Comparison of ENCODE assay signal across 11 mouse cellular contexts in genomic region chr19:6284502-6284901, GRCm38 (mm10). TPM values are rescaled to one million over a fixed set of nuclear protein-coding genes. Genes with fewer than 3 reads are reported as not detected.
A peak's percentile ranks its signal among the peaks of the same experiment; 100 is the strongest.
DNase-seq lines count a peak whose midpoint lies in the region; ATAC-seq and TF ChIP-seq lines count a peak whose summit lies in the region.
"Had no signal": no experiment of that assay in that cellular context is flagged by ENCODE, and none has a peak within 500 bp of the region (broad histone marks: within the 10 kb centered on the region; RNA-seq: fewer than 3 reads in every experiment).

No protein-coding gene starts in this region.

- peak overlapping the region; percentile 52 for H3K9ac ChIP-seq in heart, adult 2 months (ENCODE audit: low read depth, low read length)
- peak overlapping the region; percentile 54 for H3K9ac ChIP-seq in heart, embryonic 12.5 days
- H3K9ac ChIP-seq in liver, embryonic 12.5 days, result peak overlapping the region; percentile 71

- no peak for TF ChIP-seq CTCF in heart, adult 2 months (IDR thresholded peaks at IDR 0.05)
- TF ChIP-seq CTCF in G1E (IDR thresholded peaks at IDR 0.05; ENCODE audit: low read depth, low read length), result no peak

- TF ChIP-seq EP300 in heart, adult 2 months (IDR thresholded peaks at IDR 0.05; ENCODE audit: insufficient read depth, low read depth, low read length), result 0 out of 2 replicates have a peak, but pooled peaks have one; percentile 54

- intact Hi-C loops in heart, adult 2 months (cut with DNase I), result no loop called here

- peaks cover 74% of the 10 kb centered on the region for H3K36me3 ChIP-seq in heart, adult 2 months (ENCODE audit: control insufficient read depth, insufficient read depth, low read length)
- peaks cover 94% of the 10 kb centered on the region for H3K36me3 ChIP-seq in G1E (replicated peaks)
- peaks cover 45% of the 10 kb centered on the region for H3K36me3 ChIP-seq in heart, embryonic 12.5 days
- peaks cover 95% of the 10 kb centered on the region for H3K36me3 ChIP-seq in liver, embryonic 12.5 days

- 24% methylated on average over 12 of the region's 12 CpGs for WGBS in heart, adult 2 months
- WGBS in heart, embryonic 12.5 days, result 12% methylated on average over 12 of the region's 12 CpGs
- WGBS in liver, embryonic 12.5 days (ENCODE audit: insufficient replicate concordance), result 10% methylated on average over 12 of the region's 12 CpGs

- H3K27me3 ChIP-seq in heart, adult 2 months (ENCODE audit: control insufficient read depth, insufficient read depth, low read length), result no peaks in the 10 kb centered on the region
- no peaks in the 10 kb centered on the region for H3K27me3 ChIP-seq in G1E (ENCODE audit: insufficient read depth, low read length)
- H3K27me3 ChIP-seq in heart, embryonic 12.5 days (replicated peaks), result no peaks in the 10 kb centered on the region
- no peaks in the 10 kb centered on the region for H3K27me3 ChIP-seq in liver, embryonic 12.5 days (replicated peaks)

- ATAC-seq in G1E (ENCODE audit: extremely low read depth, insufficient number of reproducible peaks, low FRiP score, poor library complexity, severe bottlenecking), result peak; percentile 76
- ATAC-seq in heart, embryonic 12.5 days (ENCODE audit: insufficient number of reproducible peaks, low FRiP score), result peak; percentile 83
- peak; percentile 80 for ATAC-seq in liver, embryonic 12.5 days
- ATAC-seq: activated CD4-positive, CD25-positive, alpha-beta regulatory T cell, adult 4 months had no signal

- no peaks in the 10 kb centered on the region for H3K9me3 ChIP-seq in G1E (replicated peaks)
- no peaks in the 10 kb centered on the region for H3K9me3 ChIP-seq in heart, embryonic 12.5 days (replicated peaks)
- no peaks in the 10 kb centered on the region for H3K9me3 ChIP-seq in liver, embryonic 12.5 days (replicated peaks)

- H3K4me3 ChIP-seq in heart, adult 2 months, result peak overlapping the region; percentile 9; the same call in 1 of the 2 replicates
- H3K4me3 ChIP-seq in G1E (ENCODE audit: low read depth, low read length), result peak overlapping the region; percentile 62; the same call in 1 of the 2 replicates
- peak overlapping the region; percentile 15 for H3K4me3 ChIP-seq in heart, embryonic 12.5 days
- peak overlapping the region; percentile 37 for H3K4me3 ChIP-seq in liver, embryonic 12.5 days

- peak overlapping the region; percentile 91 for H3K27ac ChIP-seq in heart, adult 2 months
- peak overlapping the region; percentile 92 for H3K27ac ChIP-seq in heart, embryonic 12.5 days (ENCODE audit: poor library complexity, severe bottlenecking)
- H3K27ac ChIP-seq in liver, embryonic 12.5 days, result peak overlapping the region; percentile 98

- peaks cover 56% of the 10 kb centered on the region for H3K4me1 ChIP-seq in heart, adult 2 months (ENCODE audit: control insufficient read depth, insufficient read depth, low read length)
- H3K4me1 ChIP-seq in G1E (ENCODE audit: insufficient read depth, low read depth, low read length), result peaks cover 97% of the 10 kb centered on the region
- peaks cover 92% of the 10 kb centered on the region for H3K4me1 ChIP-seq in heart, embryonic 12.5 days (replicated peaks)
- peaks cover 100% of the 10 kb centered on the region for H3K4me1 ChIP-seq in liver, embryonic 12.5 days

- H3K4me2 ChIP-seq in heart, embryonic 12.5 days, result peak overlapping the region; percentile 54
- peak overlapping the region; percentile 70 for H3K4me2 ChIP-seq in liver, embryonic 12.5 days

- peak; percentile 44; the same call in 1 of the 2 replicates for TF ChIP-seq POLR2A in heart, adult 2 months (IDR thresholded peaks at IDR 0.05; ENCODE audit: insufficient read depth, low read depth, low read length)

- peaks cover 2% of the 10 kb centered on the region for H3K79me2 ChIP-seq in heart, adult 2 months (replicated peaks; ENCODE audit: control insufficient read depth, insufficient read depth, low read length)

- peak in 1 of 2 experiments; percentile 62 for DNase-seq in heart, adult 2 months
- DNase-seq in heart, adult 8-10 months (ENCODE audit: low spot score), result no peak
- DNase-seq in G1E (ENCODE audit: low spot score) (peak; percentile 80), adipocyte (ENCODE audit: low spot score) (no peak)
- no peak for DNase-seq in lung, postnatal 4 days
- no peak for DNase-seq in cerebellum, adult 8-10 months
- DNase-seq: kidney, postnatal 4 days; right cerebral cortex, postnatal 14 days had no signal

RNA-seq across cellular contexts. Expression of gene Ehd1, which starts 8.0 kb away (rescaled TPM):
- total RNA-seq in heart, adult 2 months (2021), result 100 to 1,000 TPM in 1 of 2 experiments, 10 to 100 TPM in 1; 98.0 to 120 TPM
- polyA plus RNA-seq in heart, adult 2 months (2012; rRNA removed), result 111 and 142 TPM in 2 replicates
- total RNA-seq in heart, adult 8-10 months (2022), result 10 to 100 TPM; 88.7 to 99.1 (median 92.3) TPM
- 18.0 and 18.7 TPM in 2 replicates for total RNA-seq in G1E (2014; fragmentation: Nextera tagmentation)
- 22.0 and 23.3 TPM in 2 replicates for total RNA-seq in G1E (2017)
- 132 and 135 TPM in 2 replicates for polyA plus RNA-seq in G1E (2012)
- 87.0 and 88.7 TPM in 2 replicates for polyA plus RNA-seq in heart, embryonic 12.5 days (2016; fragmentation: Nextera tagmentation; extraction: Ambion mirVana)
- 85.4 and 91.9 TPM in 2 replicates for polyA plus RNA-seq in liver, embryonic 12.5 days (2016; fragmentation: Nextera tagmentation; extraction: Ambion mirVana)

RNA-seq across cellular contexts. Expression of gene Cdc42bpg, which starts 21.8 kb away (rescaled TPM):
- total RNA-seq in heart, adult 2 months (2021), result 10 to 100 TPM; 11.7 to 13.9 TPM
- 7.0 and 7.7 TPM in 2 replicates for polyA plus RNA-seq in heart, adult 2 months (2012; rRNA removed)
- total RNA-seq in heart, adult 8-10 months (2022), result 10 to 100 TPM; 14.7 to 17.1 (median 15.4) TPM
- 5.0 and 7.6 TPM in 2 replicates for total RNA-seq in G1E (2014; fragmentation: Nextera tagmentation)
- 2.0 and 2.4 TPM in 2 replicates for total RNA-seq in G1E (2017)
- 14.1 and 15.4 TPM in 2 replicates for polyA plus RNA-seq in G1E (2012)
- 0.34 and 0.44 TPM in 2 replicates for polyA plus RNA-seq in heart, embryonic 12.5 days (2016; fragmentation: Nextera tagmentation; extraction: Ambion mirVana)
- polyA plus RNA-seq in liver, embryonic 12.5 days (2016; fragmentation: Nextera tagmentation; extraction: Ambion mirVana), result 0.20 TPM in 2 replicates

RNA-seq across cellular contexts. Expression of gene Atg2a, which starts 43.0 kb away (rescaled TPM):
- 10 to 100 TPM; 20.5 to 24.5 TPM for total RNA-seq in heart, adult 2 months (2021)
- polyA plus RNA-seq in heart, adult 2 months (2012; rRNA removed), result 26.3 and 26.7 TPM in 2 replicates
- total RNA-seq in heart, adult 8-10 months (2022), result 10 to 100 TPM; 22.3 to 28.0 (median 25.8) TPM
- total RNA-seq in G1E (2014; fragmentation: Nextera tagmentation) (18.4 and 31.8 TPM in 2 replicates), G1E (2017) (7.0 and 9.4 TPM in 2 replicates)
- polyA plus RNA-seq in G1E (2012), result 44.4 and 45.0 TPM in 2 replicates
- polyA plus RNA-seq in heart, embryonic 12.5 days (2016; fragmentation: Nextera tagmentation; extraction: Ambion mirVana), result 10.9 and 13.0 TPM in 2 replicates
- 7.1 and 8.2 TPM in 2 replicates for polyA plus RNA-seq in liver, embryonic 12.5 days (2016; fragmentation: Nextera tagmentation; extraction: Ambion mirVana)

RNA-seq across cellular contexts. Expression of gene Ppp2r5b, which starts 48.8 kb away (rescaled TPM):
- total RNA-seq in heart, adult 2 months (2021), result 10 to 100 TPM; 34.8 to 35.1 TPM
- polyA plus RNA-seq in heart, adult 2 months (2012; rRNA removed), result 36.8 and 40.6 TPM in 2 replicates
- 10 to 100 TPM; 32.9 to 35.9 (median 34.4) TPM for total RNA-seq in heart, adult 8-10 months (2022)
- 3.4 and 9.0 TPM in 2 replicates for total RNA-seq in G1E (2014; fragmentation: Nextera tagmentation)
- 5.6 and 6.0 TPM in 2 replicates for total RNA-seq in G1E (2017)
- 7.1 and 8.9 TPM in 2 replicates for polyA plus RNA-seq in G1E (2012)
- 29.8 and 31.0 TPM in 2 replicates for polyA plus RNA-seq in heart, embryonic 12.5 days (2016; fragmentation: Nextera tagmentation; extraction: Ambion mirVana)
- 6.4 TPM in 2 replicates for polyA plus RNA-seq in liver, embryonic 12.5 days (2016; fragmentation: Nextera tagmentation; extraction: Ambion mirVana)

RNA-seq across cellular contexts. Expression of gene Men1, which starts 50.3 kb away (rescaled TPM):
- total RNA-seq in heart, adult 2 months (2021), result 10 to 100 TPM; 13.9 to 14.0 TPM
- polyA plus RNA-seq in heart, adult 2 months (2012; rRNA removed), result 19.4 and 19.6 TPM in 2 replicates
- total RNA-seq in heart, adult 8-10 months (2022), result 10 to 100 TPM in 3 of 4 experiments, 1 to 10 TPM in 1; 10.0 to 16.0 (median 12.3) TPM
- total RNA-seq in G1E (2014; fragmentation: Nextera tagmentation) (51.0 and 53.9 TPM in 2 replicates), G1E (2017) (28.8 and 30.9 TPM in 2 replicates)
- 146 and 213 TPM in 2 replicates for polyA plus RNA-seq in G1E (2012)
- polyA plus RNA-seq in heart, embryonic 12.5 days (2016; fragmentation: Nextera tagmentation; extraction: Ambion mirVana), result 48.7 and 52.1 TPM in 2 replicates
- 48.6 and 49.4 TPM in 2 replicates for polyA plus RNA-seq in liver, embryonic 12.5 days (2016; fragmentation: Nextera tagmentation; extraction: Ambion mirVana)

Comparison
In these comparisons a context has a peak if more than half of its experiments do, and no peak if none do; other contexts are left out.
1. H3K4me3 ChIP-seq: peak in every context shown above with its lines; median percentile 62 in G1E; 37 in liver, embryonic 12.5 days; 15 in heart, embryonic 12.5 days; 9 in heart, adult 2 months.